Mouse (Mus musculus) frontal cortex, postnatal 14 days (tissue): ENCODE measurements around the gene Fam210b.

Source experiments
- DNase-seq, 2 experiments: peaks; one replicate each; pipeline ENCODE4 v3.0.0; 2022; ENCODE audit warnings: low spot score in 2 of 2

Gene Fam210b

GRCm38 (mm10) chr2:172401116-172401825 is 55.9 kb downstream of the Fam210b start:
- no peak for DNase-seq

- no peak for DNase-seq
Observed at GRCm38 (mm10) chr2:172404239-172404638, 58.9 kb downstream of the Fam210b start.

- no peak for DNase-seq
Observed at GRCm38 (mm10) chr2:172405011-172405410, 59.6 kb downstream of the Fam210b start.
